In genomic region chr9:108703373-108704110, GRCm38 (mm10) we compare ENCODE assay signal across 12 mouse cellular contexts. TPM values are rescaled to one million over a fixed set of nuclear protein-coding genes. Genes with fewer than 3 reads are reported as not detected.
DNase-seq lines count a peak whose midpoint lies in the region; ATAC-seq lines count a peak whose summit lies in the region.
"Had no signal": no experiment of that assay in that cellular context is flagged by ENCODE, and none has a peak within 500 bp of the region (broad histone marks: within the 10 kb centered on the region; RNA-seq: fewer than 3 reads in every experiment).

No protein-coding gene starts in this region.

- 34% methylated on average over 12 of the region's 12 CpGs for WGBS in hindbrain, embryonic 10.5 days
- 27% methylated on average over 12 of the region's 12 CpGs for WGBS in hindbrain, embryonic 14.5 days
- WGBS in hindbrain, embryonic 15.5 days = 31% methylated on average over 12 of the region's 12 CpGs

- peak; percentile 10 for DNase-seq in hindbrain, embryonic 10.5 days (ENCODE audit: low spot score)
- DNase-seq in hindbrain, embryonic 14.5 days (ENCODE audit: low spot score) = no peak
- DNase-seq in ES-CJ7 (ENCODE audit: low read depth, low spot score) = peak; percentile 60
- peak; percentile 20 for DNase-seq in embryo, embryonic 9.5 days (ENCODE audit: extremely low spot score)
- DNase-seq in left cerebral cortex, adult 9 months (ENCODE audit: low spot score in 2 of 2) = no peak
- DNase-seq in thymus, postnatal 0 days (ENCODE audit: low spot score) = no peak
- no peak for DNase-seq in frontal cortex, postnatal 36 days (ENCODE audit: low spot score in 2 of 2)
- DNase-seq: cerebellum, postnatal 10 days; lung, postnatal 4 days; right cerebral cortex, adult 18-20 months had no signal

- no peaks in the 10 kb centered on the region for H3K27me3 ChIP-seq in hindbrain, embryonic 10.5 days (ENCODE audit: insufficient read depth, poor library complexity, severe bottlenecking)
- H3K27me3 ChIP-seq in hindbrain, embryonic 14.5 days (ENCODE audit: control insufficient read depth, insufficient read depth, low read length) = no peaks in the 10 kb centered on the region
- H3K27me3 ChIP-seq in hindbrain, embryonic 15.5 days = no peaks in the 10 kb centered on the region

- no peaks in the 10 kb centered on the region for H3K36me3 ChIP-seq in hindbrain, embryonic 10.5 days
- H3K36me3 ChIP-seq in hindbrain, embryonic 14.5 days (replicated peaks; ENCODE audit: control insufficient read depth, insufficient read depth) = 0 out of 2 replicates have a peak, but pooled peaks cover 5% of the 10 kb centered on the region
- H3K36me3 ChIP-seq in hindbrain, embryonic 15.5 days = no peaks in the 10 kb centered on the region
- H3K36me3 ChIP-seq: G1E had no signal

- ATAC-seq in hindbrain, embryonic 14.5 days (ENCODE audit: low FRiP score) = no peak
- no peak for ATAC-seq in hindbrain, embryonic 15.5 days (ENCODE audit: low FRiP score, low read depth)

- H3K4me3 ChIP-seq in hindbrain, embryonic 10.5 days = no peak overlapping the region
- no peak overlapping the region for H3K4me3 ChIP-seq in hindbrain, embryonic 14.5 days (replicated peaks; ENCODE audit: low read length)
- no peak overlapping the region for H3K4me3 ChIP-seq in hindbrain, embryonic 15.5 days

- no peak overlapping the region; the same call in 1 of the 2 replicates for H3K27ac ChIP-seq in hindbrain, embryonic 10.5 days
- no peak overlapping the region for H3K27ac ChIP-seq in hindbrain, embryonic 14.5 days
- H3K27ac ChIP-seq in hindbrain, embryonic 15.5 days (replicated peaks) = 0 out of 2 replicates have a peak overlapping the region, but pooled peaks have one; percentile 34

- peaks cover 20% of the 10 kb centered on the region for H3K4me1 ChIP-seq in hindbrain, embryonic 10.5 days (replicated peaks)
- peaks cover 5% of the 10 kb centered on the region; the same call in 1 of the 2 replicates for H3K4me1 ChIP-seq in hindbrain, embryonic 14.5 days (replicated peaks; ENCODE audit: control insufficient read depth, insufficient read depth, low read length)
- H3K4me1 ChIP-seq in hindbrain, embryonic 15.5 days (replicated peaks) = peaks cover 9% of the 10 kb centered on the region

- H3K9me3 ChIP-seq in hindbrain, embryonic 10.5 days = no peaks in the 10 kb centered on the region
- H3K9me3 ChIP-seq in hindbrain, embryonic 14.5 days (ENCODE audit: control insufficient read depth, low read length) = no peaks in the 10 kb centered on the region
- no peaks in the 10 kb centered on the region for H3K9me3 ChIP-seq in hindbrain, embryonic 15.5 days
- H3K9me3 ChIP-seq: G1E had no signal

- H3K9ac ChIP-seq in hindbrain, embryonic 14.5 days = no peak overlapping the region
- H3K9ac ChIP-seq in hindbrain, embryonic 15.5 days = no peak overlapping the region

- H3K4me2 ChIP-seq in hindbrain, embryonic 14.5 days (replicated peaks) = no peak overlapping the region
- H3K4me2 ChIP-seq in hindbrain, embryonic 15.5 days = no peak overlapping the region

RNA-seq across cellular contexts. Expression of gene Prkar2a, which starts 14.4 kb away (rescaled TPM):
- polyA plus RNA-seq in hindbrain, embryonic 10.5 days (2016; fragmentation: Nextera tagmentation; extraction: Ambion mirVana) = 34.2 and 35.0 TPM in 2 replicates
- polyA plus RNA-seq in hindbrain, embryonic 14.5 days (2014; fragmentation: Nextera tagmentation; extraction: Ambion mirVana) = 70.8 and 82.7 TPM in 2 replicates
- polyA plus RNA-seq in hindbrain, embryonic 15.5 days (2015; fragmentation: Nextera tagmentation; extraction: Ambion mirVana) = 62.4 and 65.9 TPM in 2 replicates
- polyA plus RNA-seq in thymus, postnatal 0 days (2015; fragmentation: Nextera tagmentation; extraction: Ambion mirVana) = 5.8 and 7.7 TPM in 2 replicates
- polyA plus RNA-seq: G1E had no signal

RNA-seq across cellular contexts. Expression of gene Slc25a20, which starts 41.7 kb away (rescaled TPM):
- polyA plus RNA-seq in hindbrain, embryonic 10.5 days (2016; fragmentation: Nextera tagmentation; extraction: Ambion mirVana) = 30.0 and 33.8 TPM in 2 replicates
- polyA plus RNA-seq in hindbrain, embryonic 14.5 days (2014; fragmentation: Nextera tagmentation; extraction: Ambion mirVana) = 25.6 and 31.4 TPM in 2 replicates
- 43.3 and 47.7 TPM in 2 replicates for polyA plus RNA-seq in hindbrain, embryonic 15.5 days (2015; fragmentation: Nextera tagmentation; extraction: Ambion mirVana)
- 40.9 and 43.4 TPM in 2 replicates for polyA plus RNA-seq in thymus, postnatal 0 days (2015; fragmentation: Nextera tagmentation; extraction: Ambion mirVana)

RNA-seq across cellular contexts. Expression of gene Arih2, which starts 54.4 kb away (rescaled TPM):
- 56.4 and 58.8 TPM in 2 replicates for polyA plus RNA-seq in hindbrain, embryonic 10.5 days (2016; fragmentation: Nextera tagmentation; extraction: Ambion mirVana)
- polyA plus RNA-seq in hindbrain, embryonic 14.5 days (2014; fragmentation: Nextera tagmentation; extraction: Ambion mirVana) = 37.7 and 44.0 TPM in 2 replicates
- 43.0 and 48.1 TPM in 2 replicates for polyA plus RNA-seq in hindbrain, embryonic 15.5 days (2015; fragmentation: Nextera tagmentation; extraction: Ambion mirVana)
- polyA plus RNA-seq in thymus, postnatal 0 days (2015; fragmentation: Nextera tagmentation; extraction: Ambion mirVana) = 44.7 and 49.1 TPM in 2 replicates

Comparison
In these comparisons a context has a peak if more than half of its experiments do, and no peak if none do; other contexts are left out.
1. DNase-seq: peak in hindbrain, embryonic 10.5 days (single experiment), ES-CJ7 (single experiment) and embryo, embryonic 9.5 days (single experiment); none in hindbrain, embryonic 14.5 days (single experiment), left cerebral cortex, adult 9 months (0 of 2), thymus, postnatal 0 days (single experiment) and frontal cortex, postnatal 36 days (0 of 2).